Mouse (Mus musculus): Measurements from ENCODE around the gene Hsd11b1. TPM values are rescaled to one million over a fixed set of nuclear protein-coding genes. Genes with fewer than 3 reads are reported as not detected.

The Hsd11b1 gene
- polyA plus RNA-seq, 1 experiment from 2014 or later = 0.22 TPM

DNA sequence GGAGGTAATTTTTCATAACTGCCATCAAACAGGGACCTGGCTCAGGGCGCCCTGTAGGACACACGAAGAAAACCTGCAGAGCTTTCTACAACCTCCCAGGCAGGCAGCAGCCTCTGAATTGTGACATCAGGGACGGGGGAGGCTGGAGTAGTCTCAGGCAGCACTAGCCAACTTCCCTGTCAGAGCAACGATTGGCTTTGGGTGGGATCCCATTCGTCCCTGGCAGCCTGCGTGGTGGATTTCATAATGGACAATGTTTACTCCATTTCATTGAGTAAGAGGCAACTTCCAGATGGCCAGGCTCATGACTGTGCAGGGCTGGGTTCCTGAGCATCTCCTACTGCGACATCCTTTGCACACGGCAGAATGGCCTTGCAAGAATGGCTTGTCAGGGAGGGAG is 21.6 kb downstream of the Hsd11b1 start:
- Histone ChIP-seq H3K4me2 (ENCODE audit: low read length) (no peak overlapping the region), H3K27me3 (ENCODE audit: control insufficient read depth, insufficient read depth, low read length) (no peaks in the 10 kb centered on the region), H3K4me1 (ENCODE audit: control insufficient read depth, insufficient read depth, low read length) (no peaks in the 10 kb centered on the region), H3K9ac (replicated peaks; ENCODE audit: low read length) (no peak overlapping the region), H3K36me3 (ENCODE audit: control insufficient read depth, insufficient read depth, low read length) (no peaks in the 10 kb centered on the region), H3K27ac (replicated peaks; ENCODE audit: low read depth, low read length) (no peak overlapping the region), H3K9me3 (ENCODE audit: control insufficient read depth, low read length) (no peaks in the 10 kb centered on the region), H3K4me3 (replicated peaks; ENCODE audit: low read depth, low read length) (no peak overlapping the region)
- WGBS = 82% methylated on average over 8 of the region's 8 CpGs
- DNase-seq (no peak), ATAC-seq (ENCODE audit: low FRiP score, low TSS enrichment) (no peak)

DNA sequence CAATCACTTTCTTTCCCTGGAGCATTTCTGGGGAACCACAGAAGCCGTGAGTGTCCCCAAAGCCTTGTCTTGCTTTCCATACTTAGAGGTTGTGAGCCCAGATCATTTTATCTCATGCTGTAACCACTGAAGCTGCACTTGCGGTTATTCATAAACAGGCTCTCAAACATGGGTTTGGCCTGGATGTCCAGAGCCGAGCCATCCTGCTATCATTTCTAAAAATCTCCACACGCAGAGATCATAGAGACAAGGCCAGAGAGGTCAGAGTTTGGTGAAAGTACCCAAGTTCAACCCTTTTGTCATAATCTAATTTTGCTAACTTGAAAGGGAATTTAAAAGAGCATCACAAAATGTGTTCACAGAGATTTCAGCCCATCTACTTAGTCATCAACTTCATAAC is 22.4 kb downstream of the Hsd11b1 start:
- no peak overlapping the region for H3K9ac ChIP-seq (replicated peaks; ENCODE audit: low read length)
- ATAC-seq (ENCODE audit: low FRiP score, low TSS enrichment) = no peak

GRCm38 (mm10) chr1:193238426-193238825 is 25.4 kb downstream of the Hsd11b1 start:
- Histone ChIP-seq H3K9ac (replicated peaks; ENCODE audit: low read length) (no peak overlapping the region), H3K27ac (replicated peaks; ENCODE audit: low read depth, low read length) (no peak overlapping the region), H3K9me3 (ENCODE audit: control insufficient read depth, low read length) (no peaks in the 10 kb centered on the region), H3K36me3 (ENCODE audit: control insufficient read depth, insufficient read depth, low read length) (no peaks in the 10 kb centered on the region), H3K4me2 (ENCODE audit: low read length) (no peak overlapping the region), H3K27me3 (ENCODE audit: control insufficient read depth, insufficient read depth, low read length) (no peaks in the 10 kb centered on the region), H3K4me1 (ENCODE audit: control insufficient read depth, insufficient read depth, low read length) (no peaks in the 10 kb centered on the region), H3K4me3 (replicated peaks; ENCODE audit: low read depth, low read length) (no peak overlapping the region)
- ATAC-seq (ENCODE audit: low FRiP score, low TSS enrichment) (no peak), DNase-seq (no peak)
- 54% methylated on average over 4 of the region's 4 CpGs for WGBS

More for the DNA sequence above, 22.4 kb downstream of the Hsd11b1 start:
- H3K9me3 ChIP-seq (ENCODE audit: control insufficient read depth, low read length) = no peaks in the 10 kb centered on the region
- no peak overlapping the region for H3K4me2 ChIP-seq (ENCODE audit: low read length)
- H3K4me3 ChIP-seq (replicated peaks; ENCODE audit: low read depth, low read length) = no peak overlapping the region
- no peak for DNase-seq
- H3K4me1 ChIP-seq (ENCODE audit: control insufficient read depth, insufficient read depth, low read length) = no peaks in the 10 kb centered on the region
- no peak overlapping the region for H3K27ac ChIP-seq (replicated peaks; ENCODE audit: low read depth, low read length)
- WGBS = 93% methylated on average over 4 of the region's 4 CpGs
- H3K27me3 ChIP-seq (ENCODE audit: control insufficient read depth, insufficient read depth, low read length) = no peaks in the 10 kb centered on the region
- H3K36me3 ChIP-seq (ENCODE audit: control insufficient read depth, insufficient read depth, low read length) = no peaks in the 10 kb centered on the region

- ATAC-seq (ENCODE audit: low FRiP score, low TSS enrichment) (no peak), DNase-seq (no peak)
- H3K9ac ChIP-seq (replicated peaks; ENCODE audit: low read length) = no peak overlapping the region
- WGBS = 92% methylated on average over 7 of the region's 7 CpGs
- no peaks in the 10 kb centered on the region for H3K27me3 ChIP-seq (ENCODE audit: control insufficient read depth, insufficient read depth, low read length)
- H3K9me3 ChIP-seq (ENCODE audit: control insufficient read depth, low read length) = no peaks in the 10 kb centered on the region
- H3K4me1 ChIP-seq (ENCODE audit: control insufficient read depth, insufficient read depth, low read length) = no peaks in the 10 kb centered on the region
- no peak overlapping the region for H3K4me3 ChIP-seq (replicated peaks; ENCODE audit: low read depth, low read length)
- no peak overlapping the region for H3K27ac ChIP-seq (replicated peaks; ENCODE audit: low read depth, low read length)
- H3K4me2 ChIP-seq (ENCODE audit: low read length) = no peak overlapping the region
- H3K36me3 ChIP-seq (ENCODE audit: control insufficient read depth, insufficient read depth, low read length) = no peaks in the 10 kb centered on the region
Observed at GRCm38 (mm10) chr1:193234930-193235329, 28.9 kb downstream of the Hsd11b1 start.

GRCm38 (mm10) chr1:193234130-193234645 is 29.7 kb downstream of the Hsd11b1 start:
- Histone ChIP-seq H3K4me2 (ENCODE audit: low read length) (no peak overlapping the region), H3K9ac (replicated peaks; ENCODE audit: low read length) (no peak overlapping the region), H3K4me1 (ENCODE audit: control insufficient read depth, insufficient read depth, low read length) (no peaks in the 10 kb centered on the region), H3K4me3 (replicated peaks; ENCODE audit: low read depth, low read length) (no peak overlapping the region), H3K36me3 (ENCODE audit: control insufficient read depth, insufficient read depth, low read length) (no peaks in the 10 kb centered on the region), H3K9me3 (ENCODE audit: control insufficient read depth, low read length) (no peaks in the 10 kb centered on the region), H3K27ac (replicated peaks; ENCODE audit: low read depth, low read length) (no peak overlapping the region), H3K27me3 (ENCODE audit: control insufficient read depth, insufficient read depth, low read length) (no peaks in the 10 kb centered on the region)
- WGBS = 92% methylated on average over 2 of the region's 2 CpGs
- ATAC-seq (ENCODE audit: low FRiP score, low TSS enrichment) (no peak), DNase-seq (no peak)

DNA sequence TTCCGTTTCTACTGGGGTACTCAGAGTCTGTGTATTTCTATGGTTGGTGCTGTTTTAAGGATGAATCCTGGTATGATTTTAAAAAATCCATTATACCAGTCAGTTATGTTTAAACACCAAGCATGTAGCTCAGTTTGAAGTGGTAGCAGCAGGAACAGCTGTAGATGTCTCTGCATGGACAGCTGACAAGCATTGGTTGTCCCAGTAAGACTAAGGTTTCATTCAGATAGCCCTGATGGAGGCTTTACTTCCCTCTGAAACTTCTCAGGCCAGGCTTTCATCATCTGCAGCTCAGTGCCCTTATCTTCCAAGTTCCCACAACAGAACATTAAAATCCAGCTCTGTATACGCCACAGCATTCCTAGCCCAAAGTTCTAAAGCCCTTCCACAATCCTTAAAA is 31.1 kb downstream of the Hsd11b1 start:
- no peaks in the 10 kb centered on the region for H3K27me3 ChIP-seq (ENCODE audit: control insufficient read depth, insufficient read depth, low read length)
- no peaks in the 10 kb centered on the region for H3K36me3 ChIP-seq (ENCODE audit: control insufficient read depth, insufficient read depth, low read length)
- no peak overlapping the region for H3K4me3 ChIP-seq (replicated peaks; ENCODE audit: low read depth, low read length)
- no peak overlapping the region for H3K4me2 ChIP-seq (ENCODE audit: low read length)
- ATAC-seq (ENCODE audit: low FRiP score, low TSS enrichment) (no peak), DNase-seq (no peak)
- H3K4me1 ChIP-seq (ENCODE audit: control insufficient read depth, insufficient read depth, low read length) = no peaks in the 10 kb centered on the region
- no peak overlapping the region for H3K9ac ChIP-seq (replicated peaks; ENCODE audit: low read length)
- no peaks in the 10 kb centered on the region for H3K9me3 ChIP-seq (ENCODE audit: control insufficient read depth, low read length)
- no peak overlapping the region for H3K27ac ChIP-seq (replicated peaks; ENCODE audit: low read depth, low read length)
- WGBS = 89% methylated on average over 2 of the region's 2 CpGs

- no peak for DNase-seq
- no peaks in the 10 kb centered on the region for H3K27me3 ChIP-seq (ENCODE audit: control insufficient read depth, insufficient read depth, low read length)
- no peaks in the 10 kb centered on the region for H3K4me1 ChIP-seq (ENCODE audit: control insufficient read depth, insufficient read depth, low read length)
- 76% methylated on average over 5 of the region's 5 CpGs for WGBS
- no peaks in the 10 kb centered on the region for H3K9me3 ChIP-seq (ENCODE audit: control insufficient read depth, low read length)
- ATAC-seq (ENCODE audit: low FRiP score, low TSS enrichment) = no peak
- no peaks in the 10 kb centered on the region for H3K36me3 ChIP-seq (ENCODE audit: control insufficient read depth, insufficient read depth, low read length)
- no peak overlapping the region for H3K4me3 ChIP-seq (replicated peaks; ENCODE audit: low read depth, low read length)
- no peak overlapping the region for H3K4me2 ChIP-seq (ENCODE audit: low read length)
- H3K9ac ChIP-seq (replicated peaks; ENCODE audit: low read length) = no peak overlapping the region
- H3K27ac ChIP-seq (replicated peaks; ENCODE audit: low read depth, low read length) = no peak overlapping the region
Observed at GRCm38 (mm10) chr1:193230935-193231334, 32.9 kb downstream of the Hsd11b1 start.

GRCm38 (mm10) chr1:193230531-193230930 is 33.3 kb downstream of the Hsd11b1 start:
- H3K4me3 ChIP-seq (replicated peaks; ENCODE audit: low read depth, low read length) = no peak overlapping the region
- H3K9ac ChIP-seq (replicated peaks; ENCODE audit: low read length) = no peak overlapping the region
- H3K9me3 ChIP-seq (ENCODE audit: control insufficient read depth, low read length) = no peaks in the 10 kb centered on the region
- no peaks in the 10 kb centered on the region for H3K4me1 ChIP-seq (ENCODE audit: control insufficient read depth, insufficient read depth, low read length)
- no peak overlapping the region for H3K4me2 ChIP-seq (ENCODE audit: low read length)
- DNase-seq (no peak), ATAC-seq (ENCODE audit: low FRiP score, low TSS enrichment) (no peak)
- H3K27ac ChIP-seq (replicated peaks; ENCODE audit: low read depth, low read length) = no peak overlapping the region
- 82% methylated on average over 3 of the region's 3 CpGs for WGBS
- H3K36me3 ChIP-seq (ENCODE audit: control insufficient read depth, insufficient read depth, low read length) = no peaks in the 10 kb centered on the region
- H3K27me3 ChIP-seq (ENCODE audit: control insufficient read depth, insufficient read depth, low read length) = no peaks in the 10 kb centered on the region

DNA sequence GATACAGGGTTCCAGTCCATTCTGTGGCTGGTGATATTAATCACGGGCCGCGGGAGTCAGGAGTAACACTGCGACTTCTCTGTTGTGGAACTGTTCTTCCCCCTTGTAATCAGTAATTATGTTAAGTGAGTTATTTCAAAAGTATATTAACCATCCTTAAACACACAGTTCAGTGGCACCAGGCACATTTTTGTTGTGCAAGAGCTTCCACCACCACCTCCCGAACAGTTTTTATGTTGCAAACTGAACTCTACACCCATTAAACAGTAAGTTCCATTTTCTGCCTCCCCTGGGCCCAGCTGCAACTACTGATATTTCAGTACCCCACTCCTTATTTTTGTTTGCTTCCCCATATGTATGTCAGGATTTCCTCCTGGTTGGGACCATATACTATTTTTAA is 34.3 kb downstream of the Hsd11b1 start:
- H3K27ac ChIP-seq (replicated peaks; ENCODE audit: low read depth, low read length) = no peak overlapping the region
- no peaks in the 10 kb centered on the region for H3K27me3 ChIP-seq (ENCODE audit: control insufficient read depth, insufficient read depth, low read length)
- no peak overlapping the region for H3K4me2 ChIP-seq (ENCODE audit: low read length)
- H3K36me3 ChIP-seq (ENCODE audit: control insufficient read depth, insufficient read depth, low read length) = no peaks in the 10 kb centered on the region
- DNase-seq (no peak), ATAC-seq (ENCODE audit: low FRiP score, low TSS enrichment) (no peak)
- H3K4me3 ChIP-seq (replicated peaks; ENCODE audit: low read depth, low read length) = no peak overlapping the region
- H3K9ac ChIP-seq (replicated peaks; ENCODE audit: low read length) = no peak overlapping the region
- WGBS = 93% methylated on average over 5 of the region's 5 CpGs
- no peaks in the 10 kb centered on the region for H3K4me1 ChIP-seq (ENCODE audit: control insufficient read depth, insufficient read depth, low read length)
- H3K9me3 ChIP-seq (ENCODE audit: control insufficient read depth, low read length) = no peaks in the 10 kb centered on the region

All from midbrain, embryonic 14.5 days (tissue).